In the genomic region with DNA sequence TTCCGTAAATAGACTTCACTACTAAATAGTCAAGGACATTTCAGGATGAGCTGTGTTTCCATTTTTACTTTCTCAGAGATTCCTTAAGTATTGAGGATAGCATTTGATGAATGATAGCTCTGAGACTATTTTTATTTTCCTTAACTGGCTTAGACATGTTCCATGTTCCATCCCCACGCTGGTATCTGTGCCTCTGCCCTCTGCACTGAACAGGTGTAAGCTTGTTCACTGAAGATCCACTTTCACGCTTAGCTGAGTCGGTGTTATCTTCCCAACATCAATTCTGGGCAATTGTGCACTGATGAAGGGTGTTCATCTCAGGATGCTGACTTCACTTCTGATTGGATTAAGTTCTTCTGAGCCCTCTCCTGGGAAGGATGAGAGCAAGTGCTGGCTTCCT, we compare ENCODE assay signal across 26 mouse cellular contexts. TPM values are rescaled to one million over a fixed set of nuclear protein-coding genes. Genes with fewer than 3 reads are reported as not detected.
DNase-seq lines count a peak whose midpoint lies in the region; ATAC-seq and TF ChIP-seq lines count a peak whose summit lies in the region.
"Had no signal": no experiment of that assay in that cellular context is flagged by ENCODE, and none has a peak within 500 bp of the region (broad histone marks: within the 10 kb centered on the region; RNA-seq: fewer than 3 reads in every experiment).

No protein-coding gene starts in this region.

- H3K36me3 ChIP-seq in myocyte (ENCODE audit: control insufficient read depth, insufficient read depth): no peaks in the 10 kb centered on the region
- no peaks in the 10 kb centered on the region for H3K36me3 ChIP-seq in midbrain, embryonic 16.5 days (ENCODE audit: control insufficient read depth, insufficient read depth, low read length)
- H3K36me3 ChIP-seq: embryonic facial prominence, embryonic 15.5 days; heart, embryonic 10.5 days; heart, embryonic 13.5 days had no signal

- no peak overlapping the region for H3ac ChIP-seq in myocyte (ENCODE audit: control insufficient read depth, insufficient read length)

- H3K4me1 ChIP-seq in brown adipose tissue, adult 24 weeks (ENCODE audit: control insufficient read depth, insufficient read depth, insufficient read length, low read length): peaks cover 7% of the 10 kb centered on the region; the same call in 1 of the 2 replicates
- H3K4me1 ChIP-seq in midbrain, embryonic 16.5 days (ENCODE audit: control insufficient read depth, insufficient read depth, low read length): no peaks in the 10 kb centered on the region
- H3K4me1 ChIP-seq: embryonic facial prominence, embryonic 15.5 days; heart, embryonic 10.5 days; heart, embryonic 13.5 days had no signal

- H3K27me3 ChIP-seq in myocyte (ENCODE audit: control insufficient read depth, insufficient read depth, insufficient read length): no peaks in the 10 kb centered on the region
- no peaks in the 10 kb centered on the region for H3K27me3 ChIP-seq in midbrain, embryonic 16.5 days (ENCODE audit: control insufficient read depth, insufficient read depth, low read depth, low read length)
- H3K27me3 ChIP-seq: embryonic facial prominence, embryonic 15.5 days; heart, embryonic 13.5 days had no signal

- peak; percentile 47 for DNase-seq in gastrocnemius, adult 18-20 months (ENCODE audit: low spot score)
- no peak for DNase-seq in gastrocnemius, postnatal 14 days
- DNase-seq in urinary bladder, adult 18-20 months (ENCODE audit: low spot score in 2 of 2): no peak
- DNase-seq: adrenal gland, adult 2 months; adrenal gland, postnatal 14 days; cerebellum, adult 11-12 months; cerebellum, adult 8-10 months; cerebellum, postnatal 10 days; cerebellum, postnatal 36 days; embryo, embryonic 11 days; forebrain, postnatal 0 days; heart, adult 2 months; heart, postnatal 14 days; heart, postnatal 4 days had no signal

- ATAC-seq in midbrain, embryonic 16.5 days: no peak
- ATAC-seq: CD4-positive, CD25-positive, alpha-beta regulatory T cell, adult 4 months; forebrain, embryonic 14.5 days; forebrain, postnatal 0 days; intestine, postnatal 0 days had no signal

- intact Hi-C loops in gastrocnemius, postnatal 14 days (cut with DNase I; ENCODE audit: low total_unique reads): no loop called here

- TF ChIP-seq POLR2A in myocyte (IDR thresholded peaks at IDR 0.05; ENCODE audit: insufficient read length, low read depth): no peak

- no peak overlapping the region for H3K4me3 ChIP-seq in brown adipose tissue, adult 24 weeks (ENCODE audit: insufficient read depth, low read depth, low read length)
- no peak overlapping the region for H3K4me3 ChIP-seq in myocyte
- no peak overlapping the region for H3K4me3 ChIP-seq in midbrain, embryonic 16.5 days (ENCODE audit: low read depth, low read length)
- H3K4me3 ChIP-seq: embryonic facial prominence, embryonic 15.5 days; heart, adult 2 months; heart, embryonic 10.5 days; heart, embryonic 13.5 days had no signal

- WGBS in midbrain, embryonic 16.5 days: 83% methylated on average over 4 of the region's 4 CpGs

- H3K79me2 ChIP-seq in myocyte (ENCODE audit: control insufficient read depth, insufficient read depth): no peaks in the 10 kb centered on the region

- H3K4me2 ChIP-seq in myocyte (ENCODE audit: low read depth): no peak overlapping the region
- H3K4me2 ChIP-seq in midbrain, embryonic 16.5 days (ENCODE audit: low read length): no peak overlapping the region
- H3K4me2 ChIP-seq: embryonic facial prominence, embryonic 15.5 days; heart, embryonic 13.5 days; hindbrain, embryonic 14.5 days had no signal

- no peaks in the 10 kb centered on the region for H3K9me3 ChIP-seq in midbrain, embryonic 16.5 days (replicated peaks; ENCODE audit: control insufficient read depth, low read length, poor library complexity, severe bottlenecking)
- H3K9me3 ChIP-seq: embryonic facial prominence, embryonic 15.5 days; heart, embryonic 10.5 days; heart, embryonic 13.5 days had no signal

- no peak overlapping the region for H3K9ac ChIP-seq in midbrain, embryonic 16.5 days (ENCODE audit: low read depth, low read length)
- H3K9ac ChIP-seq: embryonic facial prominence, embryonic 15.5 days; forebrain, postnatal 0 days; heart, embryonic 13.5 days; hindbrain, embryonic 14.5 days had no signal

- peak overlapping the region; percentile 77 for H3K27ac ChIP-seq in brown adipose tissue, adult 24 weeks (replicated peaks; ENCODE audit: low read depth, low read length)
- no peak overlapping the region for H3K27ac ChIP-seq in midbrain, embryonic 16.5 days (ENCODE audit: low read length)
- H3K27ac ChIP-seq: embryonic facial prominence, embryonic 15.5 days; heart, adult 2 months; heart, embryonic 10.5 days; heart, embryonic 13.5 days; hindbrain, embryonic 14.5 days had no signal

TF ChIP-seq in myocyte, 11 proteins besides CTCF, POLR2A, EP300 and RAD21:
- TF ChIP-seq MYOG (IDR thresholded peaks at IDR 0.05; ENCODE audit: control insufficient read depth in 1 of 3, insufficient read depth in 1 of 3, insufficient read length in 2 of 3, low read depth in 2 of 3): peak in 2 of 3 experiments; percentile 71 to 73
- no peak for TF ChIP-seq E2F4 (IDR thresholded peaks at IDR 0.05; ENCODE audit: insufficient read depth)
- peak in 2 of 3 experiments; percentile 81 to 92 for TF ChIP-seq MYOD1 (IDR thresholded peaks at IDR 0.05; ENCODE audit: control insufficient read depth in 1 of 3, insufficient read length in 2 of 3, low read depth in 2 of 3)

RNA-seq across cellular contexts. Expression of a gene that starts 19.7 kb away (rescaled TPM):
- over 10,000 TPM; 17,981 to 19,696 TPM for total RNA-seq in gastrocnemius, adult 18-20 months (2021)
- over 10,000 TPM; 30,782 to 31,244 TPM for total RNA-seq in gastrocnemius, postnatal 14 days (2021)
- 425 and 601 TPM in 2 replicates for polyA plus RNA-seq in brown adipose tissue, adult 24 weeks (2012; ENCODE audit: insufficient read depth, insufficient read length, missing spikeins)
- 2,129 TPM for polyA plus RNA-seq in myocyte (2012; fragmentation: generic; extraction: Trizol)
- 0.63 and 1.0 TPM in 2 replicates for polyA plus RNA-seq in midbrain, embryonic 16.5 days (2015; fragmentation: Nextera tagmentation; extraction: Ambion mirVana)
- total RNA-seq: forebrain, postnatal 0 days; granulocyte monocyte progenitor cell, adult 5-6 weeks; MEL had no signal
- polyA plus RNA-seq: CD4-positive, CD25-positive, alpha-beta regulatory T cell, adult 4 months had no signal

Comparison
In these comparisons a context has a peak if more than half of its experiments do, and no peak if none do; other contexts are left out.
1. RNA of a gene that starts 19.7 kb away (polyA plus RNA-seq): 2,129 TPM in myocyte (single experiment) and 425 to 601 TPM in brown adipose tissue, adult 24 weeks; 0.63 to 1.0 TPM in midbrain, embryonic 16.5 days; every median in the first group is over 100 times any median in the second.